Mouse (Mus musculus): ENCODE results near the gene Ppp6r2.

DNA sequence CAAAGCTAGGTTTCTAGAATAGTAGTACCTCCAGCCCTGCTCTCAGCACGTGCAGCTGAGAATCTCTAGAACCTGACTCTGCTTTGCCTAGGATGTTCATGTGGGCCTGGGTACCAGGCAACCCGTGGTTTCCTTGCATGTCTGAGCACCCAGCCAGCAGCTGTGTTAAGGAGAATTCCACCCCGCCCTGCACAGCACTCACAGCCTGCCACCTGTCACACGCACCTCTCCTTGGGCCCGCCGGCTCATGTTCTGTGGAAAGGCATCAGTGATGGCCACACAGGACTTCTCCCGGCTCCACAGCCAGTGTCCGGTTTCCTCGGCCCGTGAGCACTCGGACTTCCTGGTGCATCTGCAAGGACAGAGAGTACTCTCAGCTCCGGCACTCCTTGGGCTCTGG, 45.9 kb upstream of the Ppp6r2 start:
- TF ChIP-seq CTCF (IDR thresholded peaks at IDR 0.05; ENCODE audit: control insufficient read depth, insufficient read depth, insufficient replicate concordance, low read depth, low read length) (no peak), POLR2A (IDR thresholded peaks at IDR 0.05; ENCODE audit: control insufficient read depth, low read depth, low read length) (no peak)

All from testis, adult 2 months (tissue).